Mouse (Mus musculus) left cerebral cortex, adult 8-10 months (tissue): Measurements from ENCODE around the gene Ndufb6. TPM values are rescaled to one million over a fixed set of nuclear protein-coding genes. Genes with fewer than 3 reads are reported as not detected.

ENCODE experiments used
- DNase-seq, 2 experiments: peaks; one replicate each; pipeline ENCODE4 v3.0.0; 2022; ENCODE audit warnings: low spot score in 2 of 2
- total RNA-seq, 4 experiments: library from RNA; stranded (reverse); gene quantifications; 2 replicates each; pipeline ENCODE4 v1.2.4; 2022

The Ndufb6 gene
- total RNA-seq, 4 experiments from 2014 or later, result 171 to 192 (median 179) TPM

- no peak for DNase-seq
These were observed 24.7 kb downstream of the Ndufb6 start for GRCm38 (mm10) chr4:40254385-40255103.

GRCm38 (mm10) chr4:40253766-40254165 is 25.5 kb downstream of the Ndufb6 start:
- no peak for DNase-seq

- no peak for DNase-seq
These were observed 28.2 kb downstream of the Ndufb6 start for GRCm38 (mm10) chr4:40250984-40251383.

DNA sequence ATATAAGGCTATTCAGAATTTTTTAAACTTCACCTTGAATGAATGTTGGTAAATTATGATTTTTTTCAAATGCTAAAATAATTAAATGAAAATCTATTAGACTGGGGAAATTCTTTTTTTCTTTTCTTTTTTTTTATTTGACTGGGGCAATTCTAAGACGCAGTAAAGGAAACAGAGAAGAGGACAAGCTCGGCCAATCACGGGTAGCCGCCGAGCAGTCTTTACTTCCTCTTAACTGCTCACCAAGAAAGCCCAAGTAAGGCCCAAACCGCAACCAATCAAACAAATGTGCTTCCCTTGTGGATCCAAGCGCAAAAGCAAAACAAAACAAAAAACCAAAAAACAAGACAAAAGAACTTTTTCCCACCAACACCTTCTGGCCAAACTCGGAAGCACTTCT is 35.2 kb downstream of the Ndufb6 start:
- no peak for DNase-seq

DNA sequence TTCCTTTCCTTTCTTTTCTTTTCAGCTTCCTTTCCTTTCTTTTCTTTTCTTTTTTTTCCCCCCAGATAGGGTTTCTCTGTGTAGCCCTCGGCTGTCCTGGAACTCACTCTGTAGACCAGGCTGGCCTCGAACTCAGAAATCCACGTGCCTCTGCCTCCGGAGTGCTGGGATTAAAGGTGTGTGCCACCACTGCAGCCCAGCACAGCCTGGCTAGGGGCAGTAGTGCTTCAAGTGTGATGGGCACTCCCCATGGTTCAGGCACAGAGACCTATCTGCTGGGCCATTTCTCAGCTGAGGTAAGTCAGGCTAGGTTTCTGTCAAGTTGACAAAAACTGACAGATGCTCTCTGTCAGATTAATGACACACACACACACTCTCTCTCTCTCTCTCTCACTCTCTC is 36.2 kb downstream of the Ndufb6 start:
- DNase-seq, result no peak

DNA sequence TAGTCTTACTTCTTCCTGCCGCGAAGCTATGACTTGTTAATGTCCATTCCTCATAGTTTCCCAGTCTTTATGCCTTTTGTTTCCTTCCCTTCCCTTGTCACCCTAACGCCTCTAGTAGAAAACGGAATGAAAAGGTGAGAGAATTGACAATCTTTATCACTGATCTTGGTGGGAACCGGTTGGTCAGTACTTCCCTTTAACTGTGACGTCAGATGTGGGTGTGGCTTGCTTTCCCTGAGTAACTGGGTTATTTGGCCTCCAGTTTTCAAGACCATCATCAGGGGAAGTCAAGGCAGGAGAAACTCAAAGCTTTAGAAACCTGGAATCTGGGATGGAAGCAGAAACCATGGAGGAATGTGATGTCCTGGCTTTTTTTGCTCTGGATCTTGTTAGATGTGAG is 37.3 kb downstream of the Ndufb6 start:
- DNase-seq, result no peak

DNA sequence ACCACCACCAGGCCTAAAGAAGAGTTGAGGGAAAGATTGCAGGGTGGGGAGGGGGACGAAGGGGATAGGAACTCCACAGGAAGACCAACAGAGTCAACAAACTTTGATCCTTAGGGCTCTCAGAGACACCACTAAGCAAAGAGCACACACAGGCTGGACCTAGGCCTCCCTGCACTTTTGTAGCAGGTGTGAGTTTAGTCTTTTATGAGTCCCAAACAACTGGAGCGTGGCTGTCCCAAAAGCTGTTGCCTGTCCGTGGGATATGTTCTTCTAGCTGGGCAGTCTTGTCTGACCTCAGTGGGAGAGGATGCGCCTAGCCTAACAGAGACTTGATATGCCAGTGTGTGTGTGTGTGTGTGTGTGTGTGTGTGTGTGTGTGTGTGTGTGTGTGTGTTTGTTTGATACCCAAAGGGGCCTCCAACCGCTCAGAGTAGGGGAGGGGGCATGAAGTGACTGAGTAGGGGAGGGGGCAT is 38.9 kb downstream of the Ndufb6 start:
- DNase-seq, result no peak

GRCm38 (mm10) chr4:40239409-40240271 is 39.6 kb downstream of the Ndufb6 start, which contains the start of gene Ddx58:
Gene Ddx58, minus strand, starts transcription at chr4:40239828.
- DNase-seq, result no peak

- no peak for DNase-seq
These were observed 40.5 kb downstream of the Ndufb6 start for GRCm38 (mm10) chr4:40238483-40239408.

- no peak for DNase-seq
These were observed 42.4 kb downstream of the Ndufb6 start for GRCm38 (mm10) chr4:40236829-40237228.

DNA sequence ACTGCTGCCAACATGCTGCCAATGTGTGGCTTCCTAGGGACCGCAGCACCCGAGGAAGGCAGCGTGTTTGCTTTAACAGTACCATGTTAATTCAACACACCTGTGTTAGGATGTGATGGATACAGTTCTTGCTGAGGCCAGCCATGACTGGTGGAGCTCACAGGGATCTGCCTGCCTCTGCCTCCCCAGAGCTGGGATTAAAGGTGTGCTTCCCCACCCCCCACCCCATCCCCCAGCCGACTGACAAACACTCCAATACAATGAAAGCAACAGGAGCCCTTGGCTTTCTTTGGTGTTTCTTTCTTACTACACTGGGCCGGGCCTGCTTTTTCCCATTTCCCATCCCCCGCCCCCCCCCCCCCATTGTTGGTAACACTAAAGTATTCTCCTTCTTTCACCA is 45.0 kb downstream of the Ndufb6 start:
- DNase-seq, result no peak

- DNase-seq, result no peak
These were observed 46.1 kb downstream of the Ndufb6 start for GRCm38 (mm10) chr4:40233062-40233664.

GRCm38 (mm10) chr4:40229723-40230122 is 49.5 kb downstream of the Ndufb6 start:
- DNase-seq, result no peak

DNA sequence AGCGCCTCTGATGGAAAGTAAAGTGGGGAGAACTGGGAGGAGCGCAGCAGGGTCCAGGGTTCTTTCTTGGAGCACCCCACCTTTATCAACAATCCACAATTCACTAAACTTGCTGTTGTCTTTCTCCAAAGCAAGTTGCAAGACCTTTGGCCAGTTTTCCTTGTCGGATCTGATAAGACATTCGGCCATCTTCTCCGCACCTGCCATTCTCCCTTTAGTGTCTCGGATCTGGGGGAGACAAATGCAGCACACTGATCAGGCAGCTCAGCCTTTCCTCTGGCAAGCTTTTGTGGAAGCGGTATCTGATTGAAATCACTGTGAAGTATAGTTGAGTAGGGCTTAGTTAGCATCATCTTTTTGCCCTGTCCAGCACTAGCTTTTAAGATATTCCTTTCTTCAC is 51.3 kb downstream of the Ndufb6 start:
- DNase-seq, result no peak

DNA sequence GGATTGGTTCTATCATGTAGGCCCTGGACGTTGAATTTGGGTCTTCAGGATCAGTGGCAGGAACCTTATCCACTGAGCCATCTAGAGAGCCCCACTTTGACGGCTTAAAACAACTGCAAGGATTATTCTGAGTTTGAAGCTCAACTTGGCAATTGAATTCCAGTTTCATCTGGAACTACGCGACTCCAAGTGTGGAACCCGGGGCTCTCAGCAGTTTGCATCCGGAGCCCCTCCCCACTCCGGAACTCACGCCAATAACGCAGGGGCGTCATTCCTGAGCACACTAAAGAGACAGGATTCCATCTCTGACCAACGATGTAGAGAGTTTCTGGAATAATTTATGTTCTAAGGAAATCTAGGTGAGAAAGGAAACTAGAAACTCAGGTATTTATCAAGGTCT is 52.1 kb downstream of the Ndufb6 start:
- DNase-seq, result no peak

DNA sequence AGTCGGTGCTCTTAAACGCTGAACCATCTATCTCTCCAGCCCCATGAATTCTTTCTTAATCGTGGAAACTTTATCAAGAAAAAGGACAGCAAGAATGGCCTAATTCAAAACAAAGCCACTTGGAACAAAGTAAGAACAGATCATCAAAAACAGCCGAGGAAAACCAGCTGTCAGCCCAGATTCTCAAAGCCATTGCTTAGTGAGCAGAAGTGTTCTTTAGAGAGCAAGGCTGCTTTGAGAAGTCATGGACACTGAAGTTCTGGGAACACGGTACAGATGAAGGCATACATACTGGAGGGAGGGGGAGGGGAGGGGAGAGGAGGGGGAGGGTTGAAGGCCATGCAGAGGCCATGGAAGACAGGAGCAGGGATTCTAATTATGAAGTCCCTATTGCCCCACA is 53.1 kb downstream of the Ndufb6 start:
- DNase-seq, result no peak

- DNase-seq, result no peak
These were observed 57.2 kb downstream of the Ndufb6 start for GRCm38 (mm10) chr4:40221876-40222585.

DNA sequence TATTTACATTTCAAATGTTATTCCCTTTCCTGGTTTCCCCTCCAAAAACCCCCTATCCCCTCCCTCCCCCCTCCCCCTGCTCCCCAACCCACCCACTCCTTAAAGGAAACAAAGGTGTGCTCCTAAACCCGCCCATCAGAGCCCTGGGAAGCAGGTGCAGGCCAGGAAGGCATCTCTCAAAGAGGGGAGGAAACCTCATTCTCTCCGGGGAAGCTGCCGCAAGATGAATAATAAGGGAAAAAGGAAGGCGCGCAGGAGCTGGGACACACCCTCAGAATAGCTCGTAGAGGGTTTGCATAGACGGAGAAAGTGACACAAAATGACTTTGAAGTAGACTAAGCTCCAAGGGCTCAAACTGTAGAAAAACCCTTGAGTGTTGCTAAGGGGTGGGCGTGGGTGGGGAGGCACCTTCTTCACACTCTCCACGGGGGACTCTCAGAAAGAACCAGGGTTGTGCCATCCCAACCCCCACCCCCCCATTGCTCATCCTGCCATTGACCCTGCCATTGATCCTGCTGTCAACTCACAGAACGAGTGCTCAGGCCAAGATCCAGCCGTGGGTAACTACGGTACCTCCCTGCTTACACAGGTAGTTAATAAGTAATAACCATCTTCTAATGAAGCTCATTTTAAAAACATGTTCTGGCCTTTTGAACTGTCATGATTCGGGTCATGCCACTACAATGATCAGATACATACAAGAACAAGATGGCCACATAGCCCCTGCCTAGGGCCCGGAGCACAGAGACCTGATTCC is 58.0 kb downstream of the Ndufb6 start:
- DNase-seq, result no peak
